Mouse (Mus musculus): ENCODE measurements around the gene Chrng. TPM values are rescaled to one million over a fixed set of nuclear protein-coding genes. Genes with fewer than 3 reads are reported as not detected.

Gene Chrng
- not detected in 2 replicates for total RNA-seq (2014; fragmentation: Nextera tagmentation)
- total RNA-seq (2017) = 0.05 TPM in 1 of 2 replicates, not detected in the other

DNA sequence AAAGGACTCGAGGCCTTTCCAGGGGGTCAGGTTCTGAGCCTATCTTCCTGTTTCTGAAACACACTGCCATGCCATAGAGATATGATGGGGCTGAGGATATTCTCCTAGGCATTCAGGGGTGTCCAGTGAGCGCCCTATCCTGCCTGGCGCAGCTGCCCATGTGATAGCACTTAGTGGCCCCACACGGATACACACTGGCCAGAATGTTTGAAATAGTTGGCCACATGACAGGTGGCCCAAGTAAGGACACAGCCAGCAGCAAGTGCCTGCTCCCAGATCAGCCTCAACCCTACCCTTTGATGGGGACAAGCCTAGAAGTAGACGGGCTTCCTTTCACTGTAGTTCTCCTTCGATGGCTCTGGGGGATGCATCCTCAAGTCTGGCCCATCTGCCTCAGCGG, at the start of gene Chrng:
Chrng (plus strand) TSS at position 193 of the 400 bp plus-strand sequence.
- no peak for ATAC-seq (replicated peaks; ENCODE audit: poor library complexity, severe bottlenecking)

DNA sequence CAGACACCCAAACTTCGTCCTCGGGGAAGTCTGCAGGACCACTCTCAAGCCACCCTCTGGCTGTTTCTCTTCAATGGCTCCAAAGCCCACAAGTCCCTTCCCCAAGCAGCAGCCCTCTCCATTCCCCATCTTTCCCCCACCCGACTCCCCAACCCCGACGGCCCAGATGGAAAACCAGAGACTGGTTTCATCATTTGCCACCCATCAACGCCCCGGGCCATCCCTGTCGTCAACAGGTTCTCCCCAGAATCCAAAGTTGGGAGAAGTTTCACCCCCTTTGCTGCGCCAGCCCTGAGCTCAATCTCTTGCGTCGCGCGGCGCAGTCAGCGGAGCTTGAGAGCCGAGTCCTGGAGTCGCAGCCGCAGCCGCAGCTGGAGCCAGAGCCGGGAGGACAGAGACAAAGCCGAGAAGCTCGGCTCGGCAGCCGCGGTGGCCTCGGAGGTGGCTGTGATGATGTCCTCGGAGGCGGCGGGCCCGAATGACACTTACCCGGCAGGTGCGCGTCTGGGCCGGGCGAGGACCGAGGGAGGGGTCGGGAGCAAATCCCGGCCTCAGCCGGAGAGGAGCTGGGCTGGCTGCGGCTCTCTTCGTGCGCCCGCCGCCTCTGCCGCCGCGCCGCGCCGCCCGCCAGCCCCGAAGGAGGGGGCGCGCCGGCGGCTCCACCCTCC, 48.8 kb upstream of the Chrng start:
- no peak for ATAC-seq (replicated peaks; ENCODE audit: poor library complexity, severe bottlenecking)

DNA sequence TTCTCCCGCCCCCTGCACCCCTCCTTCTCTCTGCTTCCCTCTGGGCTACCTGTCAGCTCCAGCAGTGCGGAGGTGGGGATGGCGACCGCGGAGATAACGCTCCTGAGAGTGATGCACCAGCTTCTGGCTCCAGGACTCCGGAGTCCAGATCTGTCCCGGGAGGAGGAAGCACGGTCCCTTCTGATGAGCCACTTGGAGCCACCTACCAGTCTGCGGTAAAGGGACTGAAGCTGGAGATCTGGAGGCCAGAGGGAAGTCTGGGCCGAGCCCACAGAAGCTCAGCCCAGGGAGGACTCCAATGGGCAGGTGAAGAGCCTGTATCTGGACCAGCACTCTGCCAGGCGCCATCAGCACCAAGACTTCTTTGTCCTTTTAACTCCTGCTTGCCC, 48.3 kb upstream of the Chrng start, which contains the start of gene Ecel1:
Ecel1 (minus strand) TSS at position 323 of the 389 bp plus-strand sequence.
- no peak for ATAC-seq (replicated peaks; ENCODE audit: poor library complexity, severe bottlenecking)

DNA sequence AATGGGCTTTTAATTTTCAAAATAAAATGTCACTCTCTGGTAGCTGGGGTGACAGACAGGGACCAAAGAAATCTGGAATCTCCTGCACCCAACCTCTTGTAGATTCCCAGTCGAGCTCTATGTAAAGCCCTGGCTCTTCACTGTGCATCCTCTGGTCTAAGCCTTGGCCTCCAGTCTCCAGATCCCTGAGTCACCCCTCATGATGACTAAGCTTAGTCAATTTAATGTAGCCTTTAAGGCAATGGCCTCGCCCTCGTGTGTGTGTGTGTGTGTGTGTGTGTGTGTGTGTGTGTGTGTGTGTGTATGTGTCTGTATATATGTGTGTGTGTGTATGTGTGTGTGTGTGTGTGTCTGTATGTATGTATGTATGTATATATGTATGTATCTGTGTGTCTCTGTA, 45.1 kb upstream of the Chrng start:
- ATAC-seq (replicated peaks; ENCODE audit: poor library complexity, severe bottlenecking) = no peak

DNA sequence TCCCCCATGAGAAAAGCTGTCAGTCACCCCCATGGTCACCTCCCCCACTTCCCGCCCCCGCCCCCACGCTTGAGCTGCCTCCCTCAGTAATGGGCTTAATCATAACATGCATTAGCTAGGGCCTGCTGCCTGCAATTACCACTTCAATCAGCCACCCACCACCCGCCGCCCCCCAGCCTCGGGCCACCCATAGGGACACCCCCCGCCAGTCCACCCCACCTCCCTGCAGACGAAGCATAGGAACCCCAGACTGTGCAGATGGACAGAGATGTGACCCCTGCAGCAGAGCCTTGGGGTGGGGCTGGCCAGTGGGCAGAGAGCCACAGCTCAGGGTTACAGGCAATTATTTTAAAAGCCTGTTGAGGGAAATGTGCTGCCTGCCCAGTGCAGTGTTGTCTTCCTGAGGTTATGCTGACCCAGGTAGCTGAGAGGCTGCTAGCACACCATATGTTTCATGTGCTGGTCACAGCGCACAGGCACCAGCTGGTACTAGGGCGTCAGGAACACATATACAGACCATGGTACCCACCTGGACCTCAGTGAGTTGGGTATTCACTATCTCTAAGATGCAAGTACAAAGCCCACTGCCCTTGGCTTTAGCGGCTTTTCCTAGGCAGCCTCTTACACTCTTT, 40.2 kb upstream of the Chrng start:
- ATAC-seq (replicated peaks; ENCODE audit: poor library complexity, severe bottlenecking) = no peak

DNA sequence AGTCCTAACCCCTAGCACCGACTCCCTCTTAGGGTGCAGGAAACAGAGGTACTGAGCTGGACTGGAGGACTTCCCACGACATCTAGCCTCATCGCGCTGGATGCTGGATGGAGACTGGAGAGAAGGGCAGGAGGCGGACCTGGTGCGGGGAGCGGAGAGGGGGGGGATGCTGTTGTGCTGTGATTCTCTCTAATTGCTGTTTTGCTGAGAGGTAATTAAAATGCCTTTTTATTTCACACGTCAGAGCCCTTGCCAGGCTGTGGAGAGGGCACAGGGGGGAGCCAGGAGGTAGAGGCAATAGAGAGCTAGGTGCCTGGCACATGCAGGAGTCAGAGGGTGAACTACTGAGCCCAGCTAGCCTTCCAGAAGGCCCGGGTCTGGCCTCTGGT, 39.7 kb upstream of the Chrng start:
- ATAC-seq (replicated peaks; ENCODE audit: poor library complexity, severe bottlenecking) = no peak

DNA sequence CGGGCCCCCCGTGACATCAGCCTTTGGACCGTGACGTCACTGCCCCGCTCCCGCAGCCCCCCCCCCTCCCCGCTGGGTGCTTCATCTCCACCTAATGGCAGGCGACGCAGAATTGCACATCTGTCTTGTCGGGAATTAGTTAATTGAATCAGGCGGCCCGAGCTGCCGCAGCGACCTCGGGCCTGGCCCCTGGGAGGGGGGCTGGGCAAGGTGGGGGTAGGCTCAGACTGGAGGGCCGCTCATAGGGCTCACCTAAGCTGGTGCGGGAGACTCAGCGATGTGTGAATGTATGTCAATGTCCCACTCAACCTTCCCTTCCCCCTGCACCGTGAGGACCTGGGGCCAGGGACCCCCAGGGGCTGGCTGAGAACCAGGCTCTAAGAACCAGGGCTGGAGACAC, 34.0 kb upstream of the Chrng start:
- ATAC-seq (replicated peaks; ENCODE audit: poor library complexity, severe bottlenecking) = no peak

DNA sequence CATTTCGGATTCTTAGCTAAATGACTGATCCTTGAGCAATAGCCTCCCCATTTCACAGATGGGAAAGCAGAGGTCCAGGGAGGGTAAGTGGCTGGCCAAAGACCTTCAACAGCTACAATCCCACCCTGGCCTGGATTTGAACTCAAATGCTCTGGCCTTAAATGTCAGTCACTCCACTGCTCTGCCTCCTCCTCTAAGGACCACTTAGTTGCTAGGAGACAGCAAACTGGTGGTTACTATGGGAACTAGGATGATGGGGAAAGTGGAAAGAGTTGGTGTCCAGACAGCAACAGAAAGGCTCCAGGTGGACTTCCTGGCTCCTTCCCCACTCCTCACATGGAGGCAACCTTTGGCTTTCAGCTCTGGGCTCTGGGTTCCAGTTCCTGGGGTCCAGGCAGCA, 33.1 kb upstream of the Chrng start:
- no peak for ATAC-seq (replicated peaks; ENCODE audit: poor library complexity, severe bottlenecking)

DNA sequence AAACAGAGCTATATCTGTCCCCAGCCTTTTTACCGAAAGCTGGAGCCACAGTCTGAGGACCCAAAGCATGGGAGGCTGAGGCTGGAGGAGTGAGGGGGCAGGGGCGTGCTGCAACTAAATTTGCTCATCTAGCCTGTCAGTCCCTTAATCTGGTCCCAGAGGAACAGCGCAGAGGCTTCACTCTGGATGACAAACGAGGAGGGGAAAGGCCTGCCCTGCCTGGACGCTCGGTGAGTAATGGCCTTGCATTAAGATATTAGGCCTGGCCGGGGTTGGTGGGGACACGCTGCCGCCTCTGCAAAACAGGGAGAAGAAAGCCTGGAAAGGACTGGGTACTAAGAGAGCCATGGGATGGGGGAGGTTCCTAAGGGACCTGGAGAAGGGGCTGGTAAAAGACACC, 32.1 kb upstream of the Chrng start:
- no peak for ATAC-seq (replicated peaks; ENCODE audit: poor library complexity, severe bottlenecking)

DNA sequence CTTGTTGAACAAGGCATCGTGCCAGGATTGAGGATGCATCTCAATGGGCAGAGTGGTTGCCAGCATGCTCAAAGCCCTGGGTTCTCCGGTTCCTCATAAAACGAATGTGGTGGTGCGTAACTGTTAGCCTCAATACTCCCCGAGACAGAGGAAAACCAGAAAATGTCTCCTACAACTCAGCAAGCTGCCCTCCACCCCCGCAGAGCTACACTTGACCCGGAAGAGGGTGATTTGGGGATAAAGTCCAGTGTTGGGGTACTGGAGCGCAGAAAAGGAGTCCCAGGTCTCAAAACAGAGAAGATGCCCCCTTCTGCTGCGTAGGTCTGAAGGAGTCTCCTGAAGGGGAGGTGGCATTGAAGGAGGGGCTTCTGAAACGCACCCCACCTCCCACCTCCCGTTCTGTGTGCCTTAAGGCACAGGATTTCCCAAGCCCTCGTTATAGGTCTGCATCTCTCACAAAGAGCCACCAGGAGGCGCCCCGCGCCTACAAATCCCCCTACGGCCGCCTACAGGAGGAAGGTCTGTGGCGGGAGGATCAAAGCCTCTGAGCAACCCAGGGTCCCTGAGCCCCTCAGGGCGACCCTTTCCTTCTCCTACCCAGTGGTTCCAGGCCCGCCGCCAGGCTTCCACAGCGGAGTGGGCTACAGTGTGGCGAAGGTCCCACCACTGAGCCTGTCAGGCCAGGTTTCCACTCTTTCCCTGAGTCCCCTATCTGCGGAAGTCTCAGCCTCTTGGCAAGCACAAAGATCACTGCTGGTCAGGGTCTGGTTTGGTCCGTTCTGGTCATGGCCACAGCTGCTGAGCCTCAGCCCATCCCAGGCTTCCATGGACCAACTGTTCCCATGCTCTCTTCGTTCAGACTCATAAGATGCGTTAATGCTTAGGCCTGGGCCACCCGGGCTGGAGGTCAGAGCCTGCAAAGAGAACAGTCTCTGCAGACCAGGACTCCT, 30.2 kb upstream of the Chrng start:
- peak; percentile 82 for ATAC-seq (replicated peaks; ENCODE audit: poor library complexity, severe bottlenecking)

DNA sequence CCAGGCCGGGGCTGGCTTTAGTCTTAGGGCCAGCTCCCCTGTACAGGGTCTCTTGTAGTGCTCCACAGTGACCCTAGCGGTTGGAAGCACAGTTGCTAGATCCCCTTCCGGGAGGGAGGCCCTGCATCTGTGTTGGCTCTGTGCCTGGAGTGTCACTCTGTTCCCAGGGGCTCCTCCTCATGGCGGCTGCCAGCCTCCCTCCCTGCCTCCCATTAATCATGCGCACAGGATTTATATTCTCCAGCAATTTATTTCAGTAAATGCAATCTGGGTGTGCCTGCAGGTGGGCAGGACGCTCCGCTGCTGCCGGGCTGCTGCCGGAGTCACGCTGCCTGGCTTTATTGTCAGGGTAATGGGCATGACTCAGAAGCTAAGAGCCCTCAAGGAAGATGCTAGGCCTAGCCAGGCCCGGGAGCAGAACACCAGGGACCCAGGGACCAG, 28.6 kb upstream of the Chrng start:
- peak; percentile 67 for ATAC-seq (replicated peaks; ENCODE audit: poor library complexity, severe bottlenecking)

DNA sequence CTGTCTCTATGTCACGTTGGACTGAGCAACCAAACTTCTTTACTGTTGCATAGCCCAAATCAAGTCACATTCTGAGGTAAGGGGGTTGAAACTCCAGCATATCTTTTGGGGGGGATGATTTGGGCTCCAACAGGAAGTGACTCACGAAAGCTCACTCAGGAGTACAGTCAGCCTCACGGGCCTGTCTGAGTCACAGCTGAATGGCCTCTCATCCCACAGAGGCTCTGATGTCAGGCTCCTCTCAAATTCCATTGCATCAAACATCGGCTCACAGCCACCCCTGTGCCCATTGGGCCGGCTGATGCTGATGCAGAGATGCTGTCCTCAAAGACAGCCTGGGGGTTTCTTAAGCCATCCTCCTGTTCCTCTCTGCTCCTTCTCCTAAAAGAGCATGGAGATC, 23.6 kb upstream of the Chrng start:
- ATAC-seq (replicated peaks; ENCODE audit: poor library complexity, severe bottlenecking) = peak; percentile 49; the same call in 1 of the 2 replicates

DNA sequence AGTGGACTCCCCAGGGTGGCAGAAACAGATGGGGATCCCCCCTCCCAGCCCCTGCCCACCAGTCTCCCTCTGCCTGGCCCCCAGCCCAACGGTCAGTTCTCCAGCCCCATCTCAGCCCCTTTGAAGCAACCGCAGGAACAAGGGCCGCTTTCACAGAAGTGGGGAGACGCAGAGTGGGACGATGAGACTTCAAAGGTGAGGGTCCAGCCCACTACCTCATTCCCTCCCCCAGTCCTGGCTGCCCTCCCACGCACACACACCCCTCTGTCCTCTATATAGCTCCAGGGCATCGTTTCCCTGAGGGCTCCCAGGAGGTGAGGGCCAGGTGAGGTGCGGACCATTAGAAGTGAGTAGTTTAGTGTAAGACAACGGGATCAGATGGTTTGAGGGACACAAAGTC, 21.4 kb upstream of the Chrng start, which contains the start of gene Prss56:
Prss56 (plus strand) TSS at position 301 of the 400 bp plus-strand sequence.
- ATAC-seq (replicated peaks; ENCODE audit: poor library complexity, severe bottlenecking) = no peak

DNA sequence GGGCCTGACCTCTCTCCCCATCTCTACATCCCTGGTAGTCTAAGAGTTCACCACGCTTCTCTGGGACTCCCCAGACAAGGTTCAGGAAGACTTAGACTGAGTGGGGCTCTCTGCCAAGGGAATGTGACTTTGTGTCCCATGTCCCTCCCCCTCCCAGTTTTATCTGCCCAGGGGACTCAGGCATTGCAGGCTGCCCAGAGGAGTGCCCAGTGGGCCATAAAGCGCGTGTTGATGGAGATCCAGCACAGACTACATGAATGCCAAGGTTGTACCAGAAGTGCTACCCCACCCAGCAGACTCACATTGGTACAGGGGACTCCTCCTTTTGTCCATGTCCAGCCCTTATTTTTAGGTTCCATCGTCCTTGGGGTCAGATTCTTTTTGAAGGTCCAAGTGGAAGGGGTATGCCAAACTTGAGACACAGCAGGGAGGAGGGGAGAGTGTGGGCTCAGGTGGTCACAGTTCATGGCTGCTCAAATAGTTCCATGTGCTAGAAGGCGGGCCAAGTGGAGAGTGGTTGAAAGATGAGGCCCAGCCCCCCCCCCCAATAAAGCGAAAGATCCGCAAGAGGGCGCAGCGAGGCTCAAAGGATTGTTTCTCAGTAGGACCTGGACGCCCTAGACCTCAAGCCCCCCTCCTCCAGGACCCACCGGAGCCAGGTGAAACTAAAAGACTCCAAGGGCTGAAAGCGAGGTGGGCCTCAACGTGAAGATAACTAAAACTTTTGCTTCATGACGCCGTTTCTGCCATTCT, 20.3 kb upstream of the Chrng start:
- no peak for ATAC-seq (replicated peaks; ENCODE audit: poor library complexity, severe bottlenecking)

DNA sequence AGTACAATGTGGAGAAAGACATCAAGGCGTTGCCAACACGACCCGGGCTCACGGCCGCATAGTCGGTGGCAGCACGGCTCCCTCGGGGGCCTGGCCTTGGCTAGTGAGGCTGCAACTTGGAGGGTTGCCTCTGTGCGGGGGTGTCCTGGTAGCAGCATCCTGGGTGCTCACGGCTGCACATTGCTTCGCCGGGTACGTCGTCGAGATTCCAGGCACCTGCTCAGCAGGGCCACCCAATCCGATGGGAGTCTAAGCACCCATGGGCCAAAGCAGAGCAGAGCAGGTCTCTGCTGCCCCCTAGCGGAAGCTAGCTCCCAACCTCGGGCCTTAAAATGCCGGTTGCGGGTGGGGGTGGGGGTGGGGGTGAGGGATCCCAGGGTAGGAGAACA, 19.7 kb upstream of the Chrng start:
- peak; percentile 60 for ATAC-seq (replicated peaks; ENCODE audit: poor library complexity, severe bottlenecking)

DNA sequence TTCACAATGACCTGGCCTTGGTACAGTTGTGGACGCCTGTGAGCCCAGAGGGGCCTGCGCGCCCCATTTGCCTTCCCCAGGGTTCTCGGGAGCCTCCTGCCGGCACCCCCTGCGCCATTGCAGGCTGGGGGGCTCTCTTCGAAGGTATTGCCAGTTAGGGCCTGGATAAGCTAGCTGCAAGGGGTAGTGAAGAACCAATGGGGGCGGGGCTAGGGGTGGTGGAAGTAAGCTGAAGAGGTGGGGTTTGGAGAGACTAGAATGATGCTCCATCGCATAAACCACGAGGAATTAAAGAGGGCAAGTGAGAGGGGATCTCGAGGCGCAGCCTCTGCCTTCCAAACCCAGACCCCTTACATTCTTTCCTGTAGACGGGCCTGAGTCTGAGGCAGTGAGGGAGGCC, 18.9 kb upstream of the Chrng start:
- ATAC-seq (replicated peaks; ENCODE audit: poor library complexity, severe bottlenecking) = no peak

DNA sequence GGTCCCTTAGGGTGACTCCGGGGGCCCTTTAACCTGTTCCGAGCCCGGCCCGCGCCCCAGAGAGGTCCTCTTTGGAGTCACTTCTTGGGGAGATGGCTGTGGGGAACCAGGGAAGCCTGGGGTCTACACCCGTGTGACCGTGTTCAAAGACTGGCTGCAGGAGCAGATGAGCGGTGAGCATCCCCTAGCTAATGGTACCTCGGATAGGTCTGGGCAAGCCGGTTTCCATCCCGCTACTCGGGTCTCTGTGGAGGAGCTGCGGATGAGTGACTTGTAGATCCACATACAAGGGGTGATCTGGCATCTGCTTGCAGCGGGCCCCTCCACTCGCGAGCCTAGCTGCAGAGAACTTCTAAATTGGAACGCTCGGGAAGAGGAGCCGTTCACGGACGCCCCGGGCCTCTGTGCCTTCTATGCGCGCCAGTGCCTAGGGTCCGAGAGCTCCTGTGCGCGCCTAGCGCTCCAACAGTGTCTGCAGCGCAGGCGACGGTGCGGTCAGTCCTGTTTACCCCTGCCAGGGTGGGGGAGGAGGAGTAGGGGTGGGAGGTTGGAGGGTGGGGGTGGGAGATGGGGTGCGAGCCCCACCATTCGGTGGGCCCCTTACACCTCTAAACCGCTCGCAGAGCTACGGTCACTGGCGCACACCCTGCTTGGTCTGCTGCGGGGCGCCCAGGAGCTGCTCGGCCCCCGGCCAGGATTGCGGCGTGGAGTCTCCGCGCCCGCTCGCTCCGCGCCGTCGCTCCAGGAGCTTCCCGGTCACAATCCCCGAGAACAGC, 18.0 kb upstream of the Chrng start:
- ATAC-seq (replicated peaks; ENCODE audit: poor library complexity, severe bottlenecking) = no peak; the same call in 1 of the 2 replicates

DNA sequence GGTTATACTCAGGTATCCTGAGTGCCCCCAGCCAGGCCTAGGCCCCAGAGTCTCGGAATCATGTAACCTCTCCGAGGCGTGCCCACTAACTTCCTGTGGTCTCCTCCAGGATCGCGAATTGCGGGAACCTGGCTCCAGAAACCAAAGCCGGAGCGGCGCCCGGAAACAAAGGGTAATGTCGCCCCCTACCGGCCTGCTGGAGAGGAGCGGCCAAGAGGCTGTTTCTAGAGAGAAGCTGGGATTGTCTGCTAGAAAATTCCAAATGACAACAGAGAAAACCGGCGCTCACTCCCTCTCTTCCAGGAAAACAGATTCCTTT, 17.5 kb upstream of the Chrng start:
- peak; percentile 62 for ATAC-seq (replicated peaks; ENCODE audit: poor library complexity, severe bottlenecking)

DNA sequence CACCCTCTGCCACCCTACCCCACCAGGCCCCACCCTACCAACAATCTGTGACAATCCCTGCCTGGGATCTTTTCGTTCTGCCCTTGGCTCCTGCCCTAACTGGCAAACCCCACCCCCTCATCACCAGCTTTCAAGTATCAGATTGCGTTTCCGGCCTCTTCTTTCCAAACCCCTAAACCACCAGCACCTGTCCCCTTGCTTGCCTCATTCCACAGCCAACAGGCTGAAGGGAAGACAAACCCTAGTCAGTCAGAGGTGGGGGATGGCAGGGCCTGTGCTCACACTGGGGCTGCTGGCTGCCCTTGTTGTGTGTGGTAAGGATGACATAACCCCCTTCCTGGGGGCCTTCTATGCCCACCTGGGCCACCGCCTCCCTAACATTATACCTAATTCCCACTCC, 14.0 kb upstream of the Chrng start, which contains the start of gene Chrnd:
Chrnd (plus strand) TSS at position 179 of the 400 bp plus-strand sequence.
- peak; percentile 32 for ATAC-seq (replicated peaks; ENCODE audit: poor library complexity, severe bottlenecking)

Measured in granulocyte monocyte progenitor cell, adult 5-6 weeks (primary cell).